Mouse (Mus musculus): ENCODE measurements around the gene Apbb1. TPM values are rescaled to one million over a fixed set of nuclear protein-coding genes. Genes with fewer than 3 reads are reported as not detected.

The Apbb1 gene
- polyA plus RNA-seq, 1 experiment: 16.0 TPM

DNA sequence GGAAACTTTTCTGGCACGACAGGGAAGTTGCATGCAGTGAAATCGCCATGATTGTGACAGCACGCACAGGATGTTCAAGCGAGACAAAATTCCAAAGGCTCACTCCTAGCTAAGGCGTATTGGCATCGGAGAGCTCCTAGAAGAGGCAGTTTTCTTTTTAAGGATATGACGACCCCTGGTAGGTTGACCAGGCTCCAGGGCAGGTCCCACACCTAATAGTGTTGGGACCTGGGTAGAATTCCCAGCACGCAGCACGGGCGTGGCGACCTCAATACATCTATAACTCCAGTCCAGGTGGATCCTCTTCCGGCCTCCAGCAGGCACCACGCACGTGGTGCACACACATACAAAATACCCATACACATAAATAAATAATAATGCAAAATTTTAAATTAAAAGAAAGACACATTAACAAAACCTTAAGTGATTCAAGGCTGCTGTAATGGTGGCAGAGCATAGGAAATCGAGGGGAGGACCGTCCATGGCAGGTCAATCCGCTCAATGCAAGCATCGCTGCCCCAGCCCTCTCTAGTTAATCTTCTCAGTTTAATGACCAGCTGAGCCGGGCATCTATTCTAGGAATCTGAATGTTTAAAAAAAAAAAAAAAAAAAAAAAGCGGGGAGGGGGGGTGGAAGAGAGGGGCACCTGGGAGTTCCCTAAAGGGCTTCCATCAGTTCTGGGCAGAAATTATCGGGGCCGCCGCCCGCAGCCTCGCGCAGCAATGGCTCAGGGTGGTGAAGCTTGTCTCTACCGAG, 27.8 kb downstream of the Apbb1 start:
- H3K27ac ChIP-seq (ENCODE audit: insufficient read depth, low read length): no peak overlapping the region
- H3K27me3 ChIP-seq (ENCODE audit: control insufficient read depth, insufficient read depth, low read length, poor library complexity, severe bottlenecking): no peaks in the 10 kb centered on the region
- peak overlapping the region; percentile 51 for H3K9ac ChIP-seq (ENCODE audit: low read depth, poor library complexity, severe bottlenecking)
- peak overlapping the region; percentile 73 for H3K4me3 ChIP-seq (ENCODE audit: low read depth, low read length)
- no peaks in the 10 kb centered on the region for H3K9me3 ChIP-seq (replicated peaks; ENCODE audit: control insufficient read depth, insufficient read depth, low read length, poor library complexity, severe bottlenecking)
- TF ChIP-seq EP300 (IDR thresholded peaks at IDR 0.05; ENCODE audit: insufficient read depth, low read depth, low read length) (no peak), CTCF (IDR thresholded peaks at IDR 0.05; ENCODE audit: low read depth, low read length) (no peak), POLR2A (IDR thresholded peaks at IDR 0.05; ENCODE audit: insufficient read depth, low read length) (no peak)
- H3K4me1 ChIP-seq (ENCODE audit: control insufficient read depth, insufficient read depth, low read length): peaks cover 2% of the 10 kb centered on the region
- H3K36me3 ChIP-seq (ENCODE audit: control insufficient read depth, insufficient read depth, low read length, poor library complexity, severe bottlenecking): no peaks in the 10 kb centered on the region

DNA sequence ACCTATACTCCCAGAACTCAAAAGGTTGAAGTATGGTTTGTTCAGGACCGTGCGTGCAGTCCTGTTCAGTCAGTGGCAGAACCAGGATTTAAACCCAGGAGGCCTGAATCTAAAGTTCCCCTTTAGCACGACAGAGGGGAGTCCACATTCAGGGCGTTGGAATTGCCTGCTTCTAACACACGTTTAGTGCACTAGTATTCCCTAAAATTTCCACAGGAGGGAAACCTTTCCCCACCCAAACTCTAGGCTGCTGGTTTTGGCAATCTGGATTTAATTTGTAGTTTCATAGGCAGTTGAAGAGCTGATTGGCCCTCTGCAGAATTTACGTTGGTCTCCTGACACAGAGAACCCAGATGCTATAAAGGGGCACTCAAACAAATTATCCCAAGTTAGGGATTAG, 32.4 kb downstream of the Apbb1 start:
- H3K9ac ChIP-seq (ENCODE audit: low read depth, poor library complexity, severe bottlenecking): no peak overlapping the region
- TF ChIP-seq POLR2A (IDR thresholded peaks at IDR 0.05; ENCODE audit: insufficient read depth, low read length) (no peak), CTCF (IDR thresholded peaks at IDR 0.05; ENCODE audit: low read depth, low read length) (no peak), EP300 (IDR thresholded peaks at IDR 0.05; ENCODE audit: insufficient read depth, low read depth, low read length) (no peak)
- no peaks in the 10 kb centered on the region for H3K36me3 ChIP-seq (ENCODE audit: control insufficient read depth, insufficient read depth, low read length, poor library complexity, severe bottlenecking)
- H3K4me1 ChIP-seq (ENCODE audit: control insufficient read depth, insufficient read depth, low read length): peaks cover 2% of the 10 kb centered on the region
- H3K9me3 ChIP-seq (replicated peaks; ENCODE audit: control insufficient read depth, insufficient read depth, low read length, poor library complexity, severe bottlenecking): no peaks in the 10 kb centered on the region
- no peak overlapping the region for H3K4me3 ChIP-seq (ENCODE audit: low read depth, low read length)
- no peak overlapping the region for H3K27ac ChIP-seq (ENCODE audit: insufficient read depth, low read length)
- no peaks in the 10 kb centered on the region for H3K27me3 ChIP-seq (ENCODE audit: control insufficient read depth, insufficient read depth, low read length, poor library complexity, severe bottlenecking)

DNA sequence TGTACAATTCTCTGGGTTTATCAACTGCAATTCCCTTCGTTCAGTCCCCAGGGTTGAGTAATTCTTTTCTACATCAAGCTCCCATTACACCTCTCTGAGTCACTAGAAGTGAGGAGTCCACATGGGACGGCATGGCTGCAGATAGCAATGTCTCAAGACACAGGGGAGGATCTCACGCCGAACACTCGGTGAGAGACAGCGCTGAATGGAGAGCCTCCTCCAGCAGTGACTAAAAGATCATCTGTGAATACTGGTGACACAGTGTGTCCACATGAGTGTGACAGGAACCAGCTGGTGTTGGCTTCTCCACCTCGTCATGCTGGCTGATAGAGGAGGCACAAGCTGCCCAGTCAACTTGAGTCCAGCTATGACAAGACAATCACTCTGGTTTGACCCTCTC, 33.5 kb downstream of the Apbb1 start:
- H3K36me3 ChIP-seq (ENCODE audit: control insufficient read depth, insufficient read depth, low read length, poor library complexity, severe bottlenecking): no peaks in the 10 kb centered on the region
- H3K27ac ChIP-seq (ENCODE audit: insufficient read depth, low read length): no peak overlapping the region
- no peaks in the 10 kb centered on the region for H3K27me3 ChIP-seq (ENCODE audit: control insufficient read depth, insufficient read depth, low read length, poor library complexity, severe bottlenecking)
- H3K9ac ChIP-seq (ENCODE audit: low read depth, poor library complexity, severe bottlenecking): no peak overlapping the region
- no peak for TF ChIP-seq EP300 (IDR thresholded peaks at IDR 0.05; ENCODE audit: insufficient read depth, low read depth, low read length)
- TF ChIP-seq POLR2A (IDR thresholded peaks at IDR 0.05; ENCODE audit: insufficient read depth, low read length): no peak
- no peak for TF ChIP-seq CTCF (IDR thresholded peaks at IDR 0.05; ENCODE audit: low read depth, low read length)
- no peak overlapping the region for H3K4me3 ChIP-seq (ENCODE audit: low read depth, low read length)
- H3K9me3 ChIP-seq (replicated peaks; ENCODE audit: control insufficient read depth, insufficient read depth, low read length, poor library complexity, severe bottlenecking): no peaks in the 10 kb centered on the region
- no peaks in the 10 kb centered on the region for H3K4me1 ChIP-seq (ENCODE audit: control insufficient read depth, insufficient read depth, low read length)

DNA sequence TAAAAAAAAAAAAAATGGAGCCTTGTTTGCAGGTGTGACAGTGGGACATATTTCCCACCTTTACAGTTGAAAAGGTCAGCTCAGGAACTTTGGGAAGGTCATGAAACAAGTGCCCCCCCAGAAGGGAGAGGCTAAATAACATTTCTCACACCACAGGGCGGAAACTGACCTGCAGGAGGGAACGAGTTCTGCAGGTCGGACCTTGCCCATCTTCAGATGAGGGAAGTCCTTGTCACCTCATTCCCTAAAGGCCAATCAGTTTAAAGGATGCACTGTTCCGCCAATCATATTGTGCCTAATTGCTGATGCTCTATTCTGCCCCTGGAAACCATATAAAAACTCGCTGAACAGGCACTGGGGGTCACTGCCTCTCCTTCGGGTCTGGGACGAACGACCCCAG, 35.5 kb downstream of the Apbb1 start:
- TF ChIP-seq POLR2A (IDR thresholded peaks at IDR 0.05; ENCODE audit: insufficient read depth, low read length): no peak
- no peak for TF ChIP-seq EP300 (IDR thresholded peaks at IDR 0.05; ENCODE audit: insufficient read depth, low read depth, low read length)
- no peak for TF ChIP-seq CTCF (IDR thresholded peaks at IDR 0.05; ENCODE audit: low read depth, low read length)
- no peak overlapping the region for H3K9ac ChIP-seq (ENCODE audit: low read depth, poor library complexity, severe bottlenecking)
- no peaks in the 10 kb centered on the region for H3K4me1 ChIP-seq (ENCODE audit: control insufficient read depth, insufficient read depth, low read length)
- no peak overlapping the region for H3K4me3 ChIP-seq (ENCODE audit: low read depth, low read length)
- no peaks in the 10 kb centered on the region for H3K27me3 ChIP-seq (ENCODE audit: control insufficient read depth, insufficient read depth, low read length, poor library complexity, severe bottlenecking)
- no peaks in the 10 kb centered on the region for H3K9me3 ChIP-seq (replicated peaks; ENCODE audit: control insufficient read depth, insufficient read depth, low read length, poor library complexity, severe bottlenecking)
- no peak overlapping the region for H3K27ac ChIP-seq (ENCODE audit: insufficient read depth, low read length)
- H3K36me3 ChIP-seq (ENCODE audit: control insufficient read depth, insufficient read depth, low read length, poor library complexity, severe bottlenecking): no peaks in the 10 kb centered on the region

DNA sequence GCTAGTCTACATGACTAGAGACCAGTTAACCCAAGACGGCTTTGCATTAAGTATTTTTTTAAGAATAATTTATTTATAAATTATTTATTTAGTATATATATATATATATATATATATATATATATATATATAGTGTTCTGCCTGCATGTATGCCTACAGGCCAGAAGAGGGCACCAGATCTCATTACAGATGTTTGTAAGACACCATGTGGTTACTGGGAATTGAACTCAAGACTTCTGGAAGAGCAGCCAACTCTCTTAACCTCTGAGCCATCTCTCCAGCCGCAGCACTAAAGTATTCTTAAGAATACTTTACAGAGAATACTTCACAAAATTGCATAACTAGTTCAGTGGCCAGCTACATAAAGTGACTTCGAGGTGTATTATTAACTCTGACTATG, 47.3 kb downstream of the Apbb1 start:
- Histone ChIP-seq H3K4me1 (ENCODE audit: control insufficient read depth, insufficient read depth, low read length) (no peaks in the 10 kb centered on the region), H3K36me3 (ENCODE audit: control insufficient read depth, insufficient read depth, low read length, poor library complexity, severe bottlenecking) (no peaks in the 10 kb centered on the region), H3K9ac (ENCODE audit: low read depth, poor library complexity, severe bottlenecking) (no peak overlapping the region), H3K27ac (ENCODE audit: insufficient read depth, low read length) (no peak overlapping the region), H3K27me3 (ENCODE audit: control insufficient read depth, insufficient read depth, low read length, poor library complexity, severe bottlenecking) (no peaks in the 10 kb centered on the region; the same call in 1 of the 2 replicates), H3K4me3 (ENCODE audit: low read depth, low read length) (no peak overlapping the region), H3K9me3 (replicated peaks; ENCODE audit: control insufficient read depth, insufficient read depth, low read length, poor library complexity, severe bottlenecking) (no peaks in the 10 kb centered on the region)
- no peak for TF ChIP-seq CTCF (IDR thresholded peaks at IDR 0.05; ENCODE audit: low read depth, low read length)
- TF ChIP-seq EP300 (IDR thresholded peaks at IDR 0.05; ENCODE audit: insufficient read depth, low read depth, low read length): no peak
- TF ChIP-seq POLR2A (IDR thresholded peaks at IDR 0.05; ENCODE audit: insufficient read depth, low read length): no peak

DNA sequence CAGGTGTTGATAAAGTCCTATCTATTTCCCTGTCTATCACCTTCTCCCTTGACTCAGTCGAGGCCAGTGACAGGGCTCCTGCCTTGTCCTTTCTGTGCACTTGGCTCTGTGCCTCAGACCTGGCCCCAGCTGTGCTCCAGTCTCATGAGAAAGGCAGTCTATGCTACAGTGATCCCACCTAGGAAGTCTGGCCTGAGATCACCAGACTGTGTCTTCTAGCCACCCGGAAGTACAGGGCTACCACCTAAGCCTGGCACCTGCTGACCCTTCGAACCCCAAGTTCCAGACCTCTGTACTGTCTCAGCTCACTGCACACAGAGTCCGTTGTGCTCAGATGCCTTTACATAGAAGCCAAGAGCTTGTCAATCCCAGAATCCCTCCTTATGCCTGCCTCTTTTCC, 53.4 kb downstream of the Apbb1 start:
- no peaks in the 10 kb centered on the region for H3K27me3 ChIP-seq (ENCODE audit: control insufficient read depth, insufficient read depth, low read length, poor library complexity, severe bottlenecking)
- H3K4me3 ChIP-seq (ENCODE audit: low read depth, low read length): no peak overlapping the region
- no peak for TF ChIP-seq EP300 (IDR thresholded peaks at IDR 0.05; ENCODE audit: insufficient read depth, low read depth, low read length)
- TF ChIP-seq POLR2A (IDR thresholded peaks at IDR 0.05; ENCODE audit: insufficient read depth, low read length): no peak
- no peak for TF ChIP-seq CTCF (IDR thresholded peaks at IDR 0.05; ENCODE audit: low read depth, low read length)
- no peaks in the 10 kb centered on the region for H3K9me3 ChIP-seq (replicated peaks; ENCODE audit: control insufficient read depth, insufficient read depth, low read length, poor library complexity, severe bottlenecking)
- H3K36me3 ChIP-seq (ENCODE audit: control insufficient read depth, insufficient read depth, low read length, poor library complexity, severe bottlenecking): no peaks in the 10 kb centered on the region
- no peak overlapping the region for H3K27ac ChIP-seq (ENCODE audit: insufficient read depth, low read length)
- H3K9ac ChIP-seq (ENCODE audit: low read depth, poor library complexity, severe bottlenecking): no peak overlapping the region
- no peaks in the 10 kb centered on the region for H3K4me1 ChIP-seq (ENCODE audit: control insufficient read depth, insufficient read depth, low read length)

Measured in ES-Bruce4 (cell line).